Mouse (Mus musculus): Measurements from ENCODE around the gene Cxcl9. TPM values are rescaled to one million over a fixed set of nuclear protein-coding genes. Genes with fewer than 3 reads are reported as not detected.

The Cxcl9 gene
- polyA plus RNA-seq, 2 experiments, result 0.94 to 4.1 TPM

DNA sequence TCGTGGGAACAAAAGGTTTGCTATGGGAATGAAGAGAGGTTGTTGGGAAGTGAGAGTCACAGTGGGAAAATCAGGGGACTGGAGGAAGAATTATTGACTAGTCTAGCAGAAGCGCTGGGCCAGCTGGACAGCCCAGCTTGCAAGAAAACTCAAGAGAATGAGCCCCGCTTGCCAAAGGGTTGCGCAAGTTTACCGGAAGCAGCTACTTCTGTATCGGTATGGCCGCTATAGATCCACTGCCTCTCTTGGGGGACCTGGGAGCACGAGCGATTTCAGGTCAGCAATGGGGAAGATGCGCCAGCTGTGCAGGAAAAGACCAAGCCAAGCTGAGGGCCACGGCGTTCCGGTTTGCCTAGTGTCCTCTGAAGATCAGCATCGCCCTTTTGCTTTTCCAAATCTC is 9.3 kb downstream of the Cxcl9 start:
- WGBS, result 88% methylated on average over 14 of the region's 14 CpGs
- DNase-seq (ENCODE audit: low spot score), result no peak
- no peak overlapping the region for H3K27ac ChIP-seq (replicated peaks; ENCODE audit: low read depth, low read length)
- no peak overlapping the region for H3K4me2 ChIP-seq (replicated peaks; ENCODE audit: low read depth, low read length, severe bottlenecking)
- ATAC-seq (ENCODE audit: low FRiP score, low read depth), result no peak
- H3K27me3 ChIP-seq (ENCODE audit: control insufficient read depth, insufficient read depth, low read length), result no peaks in the 10 kb centered on the region
- no peaks in the 10 kb centered on the region for H3K4me1 ChIP-seq (ENCODE audit: control insufficient read depth, insufficient read depth, low read length)
- no peak for TF ChIP-seq POLR2A (IDR thresholded peaks at IDR 0.05; ENCODE audit: borderline replicate concordance, extremely low read depth, insufficient read depth, insufficient read length)
- no peak overlapping the region for H3K9ac ChIP-seq (ENCODE audit: low read depth, low read length, severe bottlenecking)
- no peaks in the 10 kb centered on the region for H3K9me3 ChIP-seq (ENCODE audit: control insufficient read depth, low read length)
- no peaks in the 10 kb centered on the region for H3K36me3 ChIP-seq (ENCODE audit: control insufficient read depth, insufficient read depth, low read length)
- H3K4me3 ChIP-seq (replicated peaks; ENCODE audit: low read length), result no peak overlapping the region

DNA sequence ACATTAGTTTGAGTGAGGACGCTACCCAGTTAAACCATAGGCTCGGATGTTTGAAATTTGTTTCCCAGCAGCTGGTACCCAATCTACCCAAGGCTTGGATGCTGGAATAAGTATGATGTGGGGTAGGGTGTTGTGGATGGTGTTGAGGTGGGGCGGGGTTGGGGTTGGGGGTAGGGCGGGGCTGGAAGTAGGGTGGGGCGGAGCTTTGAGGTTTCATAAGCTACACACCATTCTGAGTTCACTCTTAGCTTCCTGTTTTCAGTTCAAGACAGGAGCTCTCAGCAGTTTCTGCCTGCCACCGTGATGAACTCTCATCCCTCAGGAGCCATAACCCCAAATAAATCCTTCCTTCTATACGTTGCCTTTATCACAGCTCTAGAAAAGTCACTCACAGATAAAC is 9.8 kb downstream of the Cxcl9 start:
- H3K4me2 ChIP-seq (replicated peaks; ENCODE audit: low read depth, low read length, severe bottlenecking), result no peak overlapping the region
- no peak overlapping the region for H3K4me3 ChIP-seq (replicated peaks; ENCODE audit: low read length)

DNA sequence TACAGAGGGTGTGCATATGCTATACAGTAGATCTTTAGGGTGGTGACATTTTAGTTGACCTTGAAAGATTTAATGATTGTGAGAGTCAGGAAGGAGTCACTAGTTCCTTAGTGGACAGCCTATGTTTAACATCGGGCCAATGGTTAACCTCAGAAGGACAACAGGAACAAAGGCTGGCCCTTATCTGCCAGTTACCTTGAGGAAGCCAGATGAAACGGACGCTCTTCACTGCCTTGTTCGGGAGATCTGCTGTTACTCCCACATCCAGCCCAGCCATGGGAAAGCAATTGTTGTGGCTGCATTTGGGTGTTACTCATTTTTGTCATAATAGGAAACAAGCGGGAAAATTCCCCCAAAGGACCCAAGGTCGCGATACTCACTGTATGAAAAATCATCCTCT is 14.1 kb downstream of the Cxcl9 start:
- no peak for TF ChIP-seq POLR2A (IDR thresholded peaks at IDR 0.05; ENCODE audit: borderline replicate concordance, extremely low read depth, insufficient read depth, insufficient read length)
- Histone ChIP-seq H3K9ac (ENCODE audit: low read depth, low read length, severe bottlenecking) (no peak overlapping the region), H3K36me3 (ENCODE audit: control insufficient read depth, insufficient read depth, low read length) (no peaks in the 10 kb centered on the region), H3K4me3 (replicated peaks; ENCODE audit: low read length) (no peak overlapping the region), H3K9me3 (ENCODE audit: control insufficient read depth, low read length) (no peaks in the 10 kb centered on the region), H3K27me3 (ENCODE audit: control insufficient read depth, insufficient read depth, low read length) (no peaks in the 10 kb centered on the region), H3K27ac (replicated peaks; ENCODE audit: low read depth, low read length) (no peak overlapping the region), H3K4me1 (ENCODE audit: control insufficient read depth, insufficient read depth, low read length) (peaks cover 1% of the 10 kb centered on the region), H3K4me2 (replicated peaks; ENCODE audit: low read depth, low read length, severe bottlenecking) (no peak overlapping the region)
- DNase-seq (ENCODE audit: low spot score) (no peak), ATAC-seq (ENCODE audit: low FRiP score, low read depth) (no peak)
- WGBS, result 73% methylated on average over 7 of the region's 7 CpGs

More for the DNA sequence above, 9.8 kb downstream of the Cxcl9 start:
- H3K9me3 ChIP-seq (ENCODE audit: control insufficient read depth, low read length), result no peaks in the 10 kb centered on the region
- no peaks in the 10 kb centered on the region for H3K36me3 ChIP-seq (ENCODE audit: control insufficient read depth, insufficient read depth, low read length)
- H3K9ac ChIP-seq (ENCODE audit: low read depth, low read length, severe bottlenecking), result no peak overlapping the region
- no peak for ATAC-seq (ENCODE audit: low FRiP score, low read depth)
- no peak for TF ChIP-seq POLR2A (IDR thresholded peaks at IDR 0.05; ENCODE audit: borderline replicate concordance, extremely low read depth, insufficient read depth, insufficient read length)
- WGBS, result 83% methylated on average over 7 of the region's 7 CpGs
- no peak overlapping the region for H3K27ac ChIP-seq (replicated peaks; ENCODE audit: low read depth, low read length)
- no peaks in the 10 kb centered on the region for H3K4me1 ChIP-seq (ENCODE audit: control insufficient read depth, insufficient read depth, low read length)
- no peaks in the 10 kb centered on the region for H3K27me3 ChIP-seq (ENCODE audit: control insufficient read depth, insufficient read depth, low read length)
- DNase-seq (ENCODE audit: low spot score), result no peak

GRCm38 (mm10) chr5:92312046-92312715 is 15.7 kb downstream of the Cxcl9 start:
- H3K27ac ChIP-seq (replicated peaks; ENCODE audit: low read depth, low read length), result no peak overlapping the region
- peak; percentile 30; the same call in 1 of the 2 replicates for ATAC-seq (ENCODE audit: low FRiP score, low read depth)
- WGBS, result 13% methylated on average over 13 of the region's 13 CpGs
- H3K4me2 ChIP-seq (replicated peaks; ENCODE audit: low read depth, low read length, severe bottlenecking), result no peak overlapping the region; the same call in 1 of the 2 replicates
- no peak overlapping the region for H3K4me3 ChIP-seq (replicated peaks; ENCODE audit: low read length)
- no peak overlapping the region for H3K9ac ChIP-seq (ENCODE audit: low read depth, low read length, severe bottlenecking)
- peaks cover under 1% of the 10 kb centered on the region; the same call in 1 of the 2 replicates for H3K36me3 ChIP-seq (ENCODE audit: control insufficient read depth, insufficient read depth, low read length)
- DNase-seq (ENCODE audit: low spot score), result peak; percentile 89
- no peak for TF ChIP-seq POLR2A (IDR thresholded peaks at IDR 0.05; ENCODE audit: borderline replicate concordance, extremely low read depth, insufficient read depth, insufficient read length)
- H3K9me3 ChIP-seq (ENCODE audit: control insufficient read depth, low read length), result no peaks in the 10 kb centered on the region
- no peaks in the 10 kb centered on the region for H3K27me3 ChIP-seq (ENCODE audit: control insufficient read depth, insufficient read depth, low read length)
- peaks cover 5% of the 10 kb centered on the region for H3K4me1 ChIP-seq (ENCODE audit: control insufficient read depth, insufficient read depth, low read length)

DNA sequence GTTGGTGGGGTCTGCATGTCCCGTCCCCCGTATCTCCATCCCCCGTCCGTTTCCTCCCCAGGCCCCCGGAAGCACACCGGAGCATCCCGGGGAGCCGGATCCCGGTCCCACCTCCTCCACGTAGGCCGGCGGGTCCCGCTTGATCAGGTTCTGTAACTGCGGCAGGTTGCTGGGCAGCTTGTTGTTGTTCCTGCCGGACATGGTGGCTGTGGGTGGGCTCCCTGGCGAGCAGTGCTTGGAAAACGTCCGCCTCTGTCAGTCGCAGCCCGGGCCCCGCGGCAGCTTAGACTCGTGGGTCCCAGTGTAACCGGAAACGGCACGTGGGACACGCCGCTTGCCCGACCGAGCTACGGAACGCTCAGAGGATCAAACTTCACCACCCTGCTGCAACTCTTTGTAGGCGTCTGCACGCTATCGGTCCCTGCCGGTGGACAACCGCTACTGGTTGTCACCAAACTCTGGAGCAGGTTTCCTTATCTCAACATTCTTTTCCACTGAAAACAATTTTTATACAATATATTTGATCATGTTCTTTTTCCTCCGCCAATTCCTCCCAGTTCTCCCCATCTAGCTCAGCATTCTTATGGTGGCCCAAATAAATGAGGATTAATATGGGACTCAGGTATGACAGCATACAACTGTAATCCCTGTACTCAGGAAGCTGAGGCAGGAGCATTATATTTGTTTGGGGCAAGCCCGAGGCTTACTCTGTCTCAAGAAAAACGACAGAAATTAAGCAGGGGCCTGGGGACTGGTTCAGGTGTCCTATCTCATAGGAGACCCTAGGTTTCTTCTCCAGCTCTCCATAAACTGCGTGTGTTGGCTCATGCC is 18.0 kb downstream of the Cxcl9 start, which contains the start of gene Sdad1:
Sdad1 (minus strand) TSS at position 799 of the 831 bp plus-strand sequence.
- peak; percentile 94 for ATAC-seq (ENCODE audit: low FRiP score, low read depth)
- peak; percentile 93 for DNase-seq (ENCODE audit: low spot score)
- H3K4me2 ChIP-seq (replicated peaks; ENCODE audit: low read depth, low read length, severe bottlenecking), result peak within 1 kb of the TSS; percentile 56
- no peaks in the 10 kb centered on the region for H3K27me3 ChIP-seq (ENCODE audit: control insufficient read depth, insufficient read depth, low read length)
- H3K9me3 ChIP-seq (ENCODE audit: control insufficient read depth, low read length), result no peaks in the 10 kb centered on the region
- peak within 1 kb of the TSS; percentile 88 for H3K9ac ChIP-seq (ENCODE audit: low read depth, low read length, severe bottlenecking)
- 3% methylated on average over 40 of the region's 41 CpGs for WGBS
- peaks cover 15% of the 10 kb centered on the region for H3K36me3 ChIP-seq (ENCODE audit: control insufficient read depth, insufficient read depth, low read length)
- H3K4me1 ChIP-seq (ENCODE audit: control insufficient read depth, insufficient read depth, low read length), result peaks cover 5% of the 10 kb centered on the region
- H3K27ac ChIP-seq (replicated peaks; ENCODE audit: low read depth, low read length), result peak within 1 kb of the TSS; percentile 78
- TF ChIP-seq POLR2A (IDR thresholded peaks at IDR 0.05; ENCODE audit: borderline replicate concordance, extremely low read depth, insufficient read depth, insufficient read length), result 0 out of 2 replicates have a peak, but pooled peaks have one; percentile 19
- H3K4me3 ChIP-seq (replicated peaks; ENCODE audit: low read length), result peak within 1 kb of the TSS; percentile 86

All from limb, embryonic 14.5 days (tissue).